Mouse (Mus musculus) stomach, embryonic 16.5 days (tissue): Measurements from ENCODE around the gene Strip2. TPM values are rescaled to one million over a fixed set of nuclear protein-coding genes. Genes with fewer than 3 reads are reported as not detected.
A peak's percentile ranks its signal among the peaks of the same experiment; 100 is the strongest.

ENCODE experiments used
- ATAC-seq: fragments of 200-750 bp; cut with Nextera tagmentation; 2 replicates; pipeline ENCODE4 v1.8.0; 2017; ENCODE audit warnings: moderate number of reproducible peaks, moderate TSS enrichment; ENCODE audit not compliant: insufficient read depth, low FRiP score
- H3K27ac ChIP-seq: fragments of 300-500 bp; sonication (generic); 2 replicates; pipeline ENCODE4 v1.5.1; 2014; ENCODE audit warnings: low read length
- H3K27me3 ChIP-seq: fragments of 300-500 bp; sonication (generic); 2 replicates; pipeline ENCODE4 v1.6.1; 2014; ENCODE audit warnings: low read length, control low read depth, mixed read lengths; ENCODE audit not compliant: control insufficient read depth, insufficient read depth
- H3K36me3 ChIP-seq: fragments of 300-500 bp; sonication (generic); 2 replicates; pipeline ENCODE4 v1.6.1; 2014; ENCODE audit warnings: low read length; ENCODE audit not compliant: control insufficient read depth, insufficient read depth
- H3K4me1 ChIP-seq: fragments of 300-500 bp; sonication (generic); 2 replicates; pipeline ENCODE4 v1.6.1; 2014; ENCODE audit warnings: low read length, control low read depth, mixed read lengths; ENCODE audit not compliant: control insufficient read depth, insufficient read depth
- H3K4me2 ChIP-seq: fragments of 300-500 bp; sonication (generic); 2 replicates; pipeline ENCODE4 v1.6.1; 2014; ENCODE audit warnings: low read depth, low read length, mixed read lengths
- H3K4me3 ChIP-seq: fragments of 300-500 bp; sonication (generic); replicated peaks from 2 replicates; pipeline ENCODE4 v1.5.1; 2014; ENCODE audit warnings: mild to moderate bottlenecking, low read length
- H3K9ac ChIP-seq: fragments of 300-500 bp; sonication (generic); 2 replicates; pipeline ENCODE4 v1.6.1; 2014; ENCODE audit warnings: low read length
- H3K9me3 ChIP-seq: fragments of 300-500 bp; sonication (generic); replicated peaks from 2 replicates; pipeline ENCODE4 v1.6.1; 2016; ENCODE audit warnings: low read length, control low read depth; ENCODE audit not compliant: control insufficient read depth
- WGBS: fragments of 180-500 bp; shearing (Covaris S2); extraction: QIAGEN DNeasy Blood & Tissue Kit; methylation state at CpG from one replicate; pipeline ENCODE4 v1.1.7; 2014; 5-methylcytosine and 5-hydroxymethylcytosine counted together
- polyA plus RNA-seq: library from polyadenylated mRNA; unstranded; fragments of >200 nt; fragmentation: Nextera tagmentation; extraction: Ambion mirVana; gene quantifications from 2 replicates; pipeline ENCODE4 v1.2.1, GENCODE M21; 2015

Strip2 gene
- polyA plus RNA-seq, 1 experiment from 2014 or later = 0.37 TPM

GRCm38 (mm10) chr6:29917383-29917720 lies 540 bp downstream of the Strip2 start:
- peak overlapping the region; percentile 69 for H3K9ac ChIP-seq
- H3K36me3 ChIP-seq = no peaks in the 10 kb centered on the region
- peak; percentile 42 for ATAC-seq
- no peaks in the 10 kb centered on the region for H3K4me1 ChIP-seq
- peaks cover 7% of the 10 kb centered on the region for H3K27me3 ChIP-seq
- H3K4me2 ChIP-seq = peak overlapping the region; percentile 97
- no peaks in the 10 kb centered on the region for H3K9me3 ChIP-seq
- H3K27ac ChIP-seq = no peak overlapping the region
- under 1% methylated on average over 21 of the region's 21 CpGs for WGBS
- peak overlapping the region; percentile 70 for H3K4me3 ChIP-seq

DNA sequence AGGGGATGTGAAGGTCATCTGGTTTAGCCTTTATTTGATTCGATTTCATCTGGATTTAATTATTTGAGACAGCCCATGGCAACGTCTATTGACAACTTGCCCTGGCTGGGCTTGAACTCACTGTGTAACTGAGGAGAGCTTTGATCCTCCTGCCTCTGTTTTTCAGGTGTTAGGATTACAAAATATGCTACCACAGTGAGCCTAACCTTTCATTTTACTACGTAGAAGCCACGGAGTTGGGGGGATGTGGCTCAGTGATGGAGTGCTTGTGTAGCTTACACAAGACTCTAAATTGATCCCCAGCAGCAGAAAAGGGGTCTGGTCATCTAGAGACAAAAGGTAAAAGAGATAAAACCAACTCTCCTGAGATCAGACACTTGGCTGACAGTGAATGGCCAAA lies 1.1 kb downstream of the Strip2 start:
- WGBS = 46% methylated on average over 4 of the region's 4 CpGs
- H3K4me1 ChIP-seq = no peaks in the 10 kb centered on the region
- no peak overlapping the region for H3K4me3 ChIP-seq

DNA sequence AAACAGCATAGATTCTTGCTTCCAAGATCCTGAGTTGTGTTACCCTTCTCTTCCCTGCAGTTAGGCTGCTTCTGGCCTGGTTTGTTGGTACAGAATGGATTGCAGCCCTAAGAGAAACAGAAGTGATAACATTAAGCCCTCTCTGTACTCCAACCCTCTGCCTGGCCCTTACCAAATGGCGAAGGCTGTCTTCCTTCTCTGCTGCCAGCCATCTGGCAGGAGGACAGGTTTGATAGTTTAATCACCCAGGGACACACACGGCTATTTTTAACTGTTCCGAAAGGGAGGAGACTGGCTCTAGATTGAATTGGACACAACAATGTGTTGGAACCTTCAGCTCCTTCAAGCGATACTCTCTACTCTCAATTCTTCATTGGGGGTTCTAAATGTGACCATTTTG lies 6.7 kb downstream of the Strip2 start:
- ATAC-seq = no peak
- WGBS = 65% methylated on average over 4 of the region's 4 CpGs
- no peaks in the 10 kb centered on the region for H3K4me1 ChIP-seq

More for the DNA sequence above, 1.1 kb downstream of the Strip2 start:
- peak overlapping the region; percentile 97; the same call in 1 of the 2 replicates for H3K4me2 ChIP-seq
- no peak for ATAC-seq
- H3K27ac ChIP-seq = no peak overlapping the region
- H3K27me3 ChIP-seq = peaks cover 7% of the 10 kb centered on the region
- H3K9ac ChIP-seq = no peak overlapping the region
- H3K36me3 ChIP-seq = no peaks in the 10 kb centered on the region
- no peaks in the 10 kb centered on the region for H3K9me3 ChIP-seq

DNA sequence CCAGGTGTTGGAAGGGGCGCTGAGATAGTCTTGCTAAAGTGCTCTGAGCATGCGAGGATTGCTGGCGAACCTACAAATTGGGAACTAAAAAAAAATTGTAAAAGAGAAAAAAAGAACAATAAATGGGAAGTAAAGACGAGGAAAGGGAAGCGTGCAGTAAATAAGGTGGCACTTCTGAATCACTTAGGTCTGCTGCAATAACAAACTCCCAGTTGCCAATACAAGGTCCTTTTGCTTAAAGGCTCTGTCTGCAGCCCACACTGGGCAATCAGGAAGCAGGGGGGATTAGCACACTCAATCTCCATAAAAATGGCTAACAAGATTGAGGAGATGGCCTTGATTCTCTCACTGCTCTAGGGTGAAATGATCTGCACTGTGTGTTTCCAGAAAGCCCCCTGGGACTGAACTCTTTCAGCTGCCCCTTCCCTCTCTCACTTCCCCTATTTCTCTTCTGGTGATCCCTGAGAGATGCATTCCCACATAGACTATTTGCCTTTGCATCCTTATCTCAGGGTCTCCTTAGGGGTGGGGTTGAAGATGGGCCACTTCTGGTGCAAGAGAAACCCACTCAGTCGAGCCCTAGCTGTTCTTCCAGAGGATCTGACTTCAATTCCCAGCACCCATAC lies 8.9 kb downstream of the Strip2 start:
- Histone ChIP-seq H3K27ac (no peak overlapping the region), H3K36me3 (no peaks in the 10 kb centered on the region), H3K4me1 (no peaks in the 10 kb centered on the region), H3K9me3 (no peaks in the 10 kb centered on the region), H3K27me3 (no peaks in the 10 kb centered on the region), H3K4me3 (no peak overlapping the region), H3K9ac (no peak overlapping the region), H3K4me2 (no peak overlapping the region)
- no peak for ATAC-seq
- WGBS = 70% methylated on average over 6 of the region's 6 CpGs

More for the DNA sequence above, 6.7 kb downstream of the Strip2 start:
- Histone ChIP-seq H3K4me3 (no peak overlapping the region), H3K9me3 (no peaks in the 10 kb centered on the region), H3K9ac (no peak overlapping the region), H3K4me2 (no peak overlapping the region), H3K36me3 (no peaks in the 10 kb centered on the region), H3K27ac (no peak overlapping the region), H3K27me3 (no peaks in the 10 kb centered on the region; the same call in 1 of the 2 replicates)

DNA sequence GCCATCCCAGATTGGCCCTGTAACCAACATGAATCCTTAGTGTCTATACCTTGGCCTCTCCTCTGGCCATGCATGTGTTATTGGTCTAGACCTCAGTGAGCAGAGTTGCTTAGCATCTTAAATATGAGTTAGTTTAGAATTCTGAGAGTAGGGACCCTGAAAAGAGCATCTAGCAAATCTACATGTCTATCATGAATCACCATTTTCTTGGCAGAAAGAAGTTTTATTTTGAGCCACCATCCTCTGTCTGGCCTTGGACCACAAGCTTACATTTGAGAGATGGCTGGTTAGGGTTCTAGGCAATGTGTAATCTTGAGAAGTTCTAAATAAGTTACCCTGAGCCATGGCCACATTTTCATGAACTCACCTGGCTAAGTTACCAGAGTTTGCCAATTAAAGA lies 13.3 kb downstream of the Strip2 start:
- no peak overlapping the region for H3K9ac ChIP-seq
- no peaks in the 10 kb centered on the region for H3K4me1 ChIP-seq
- H3K27ac ChIP-seq = no peak overlapping the region
- no peak overlapping the region for H3K4me3 ChIP-seq
- H3K36me3 ChIP-seq = no peaks in the 10 kb centered on the region
- no peak overlapping the region for H3K4me2 ChIP-seq
- no peak for ATAC-seq
- H3K27me3 ChIP-seq = no peaks in the 10 kb centered on the region
- H3K9me3 ChIP-seq = no peaks in the 10 kb centered on the region

DNA sequence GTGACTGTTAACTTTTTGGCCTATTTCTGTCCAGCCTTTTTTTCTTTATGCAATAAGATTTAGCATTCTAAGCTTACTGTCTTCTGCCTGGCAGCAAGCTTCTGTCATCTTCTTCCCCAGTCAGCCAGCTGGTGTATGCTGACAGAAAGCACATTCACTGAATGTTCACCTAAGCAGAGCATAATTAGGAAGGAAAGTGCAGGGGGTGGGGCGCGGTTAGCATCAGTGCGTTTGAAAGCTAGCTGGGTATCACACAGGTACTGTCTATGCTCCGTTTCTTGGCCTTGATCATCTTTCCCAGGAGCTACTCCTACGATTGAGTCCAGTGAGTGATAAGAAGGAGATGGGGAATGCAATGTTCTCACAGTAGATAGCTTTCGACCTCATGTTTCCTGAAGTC lies 13.9 kb downstream of the Strip2 start:
- Histone ChIP-seq H3K36me3 (no peaks in the 10 kb centered on the region), H3K4me3 (no peak overlapping the region), H3K4me1 (no peaks in the 10 kb centered on the region), H3K9me3 (no peaks in the 10 kb centered on the region), H3K27ac (no peak overlapping the region), H3K9ac (no peak overlapping the region), H3K4me2 (no peak overlapping the region), H3K27me3 (no peaks in the 10 kb centered on the region)
- no peak for ATAC-seq
- 71% methylated on average over 6 of the region's 6 CpGs for WGBS

DNA sequence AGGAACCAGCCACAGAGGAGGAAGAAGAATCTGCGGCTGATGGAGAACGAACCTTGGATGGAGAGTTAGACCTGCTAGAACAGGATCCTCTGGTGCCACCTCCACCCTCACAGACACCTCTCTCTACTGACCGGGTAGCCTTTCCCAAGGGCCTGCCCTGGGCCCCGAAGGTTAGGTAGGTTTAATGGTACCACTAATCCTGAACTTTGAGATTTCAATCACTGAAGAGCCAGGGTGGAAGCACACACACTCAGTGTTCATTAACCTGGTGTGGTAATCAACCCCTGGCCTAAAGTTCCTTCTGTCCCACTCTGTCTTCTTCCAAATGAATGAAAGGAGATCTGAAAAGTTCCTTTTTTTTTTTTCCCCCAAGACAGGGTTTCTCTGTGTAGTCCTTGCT lies 14.4 kb downstream of the Strip2 start:
- Histone ChIP-seq H3K27ac (no peak overlapping the region), H3K9me3 (no peaks in the 10 kb centered on the region), H3K27me3 (no peaks in the 10 kb centered on the region), H3K4me2 (no peak overlapping the region), H3K4me3 (no peak overlapping the region), H3K9ac (no peak overlapping the region), H3K36me3 (no peaks in the 10 kb centered on the region), H3K4me1 (no peaks in the 10 kb centered on the region)
- 85% methylated on average over 4 of the region's 4 CpGs for WGBS
- no peak for ATAC-seq

- no peak overlapping the region for H3K27ac ChIP-seq
- no peak overlapping the region for H3K4me3 ChIP-seq
- H3K4me2 ChIP-seq = no peak overlapping the region
- H3K27me3 ChIP-seq = no peaks in the 10 kb centered on the region
- no peaks in the 10 kb centered on the region for H3K36me3 ChIP-seq
- H3K4me1 ChIP-seq = no peaks in the 10 kb centered on the region
- H3K9me3 ChIP-seq = no peaks in the 10 kb centered on the region
- WGBS = 100% methylated on average over 1 of the region's 1 CpGs
- H3K9ac ChIP-seq = no peak overlapping the region
- no peak for ATAC-seq
These were observed 18.9 kb downstream of the Strip2 start for GRCm38 (mm10) chr6:29935741-29936140.

DNA sequence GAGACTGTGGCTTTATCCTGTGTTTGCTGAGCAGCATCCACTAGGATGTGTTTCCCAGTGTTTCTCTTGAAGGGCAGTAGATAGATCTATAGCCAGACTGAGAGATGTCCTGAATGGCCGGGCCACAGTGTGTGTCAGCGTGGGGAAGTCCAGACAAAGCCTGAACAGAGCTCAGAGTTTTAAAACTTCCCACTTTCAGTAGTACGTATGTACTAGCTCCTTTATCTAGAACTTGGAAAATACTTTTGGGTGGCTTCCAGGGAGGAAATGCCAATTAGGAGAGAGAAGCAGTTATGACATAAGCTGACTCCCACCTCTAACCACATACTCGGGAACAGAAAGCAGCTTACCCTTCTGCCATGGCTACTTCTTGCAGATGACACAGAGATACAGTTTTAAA lies 23.6 kb downstream of the Strip2 start:
- WGBS = 60% methylated on average over 4 of the region's 4 CpGs
- no peaks in the 10 kb centered on the region for H3K9me3 ChIP-seq
- no peak overlapping the region for H3K4me3 ChIP-seq
- ATAC-seq = no peak
- no peaks in the 10 kb centered on the region for H3K36me3 ChIP-seq
- H3K4me1 ChIP-seq = no peaks in the 10 kb centered on the region
- no peak overlapping the region for H3K27ac ChIP-seq
- no peaks in the 10 kb centered on the region for H3K27me3 ChIP-seq
- no peak overlapping the region for H3K9ac ChIP-seq
- H3K4me2 ChIP-seq = no peak overlapping the region

DNA sequence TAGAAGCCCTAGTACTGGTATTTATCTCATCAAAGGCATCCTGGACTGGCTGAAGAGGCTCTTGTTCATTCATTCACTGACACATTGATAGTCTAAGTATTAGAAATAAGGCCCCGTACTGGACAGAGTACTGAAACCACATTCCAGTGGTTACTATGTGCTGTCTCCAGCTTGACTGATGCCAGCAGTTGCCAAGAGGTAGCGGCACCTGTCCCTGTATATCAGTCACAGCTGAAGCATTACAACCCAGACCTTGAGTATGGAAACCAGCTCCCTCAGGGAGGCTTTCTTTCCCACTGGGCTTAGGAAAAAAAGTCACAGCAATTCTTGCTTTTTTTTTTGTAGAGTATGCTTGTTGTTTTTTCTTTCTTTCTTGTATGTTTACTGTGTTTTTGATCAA lies 24.2 kb downstream of the Strip2 start:
- ATAC-seq = no peak
- H3K4me3 ChIP-seq = no peak overlapping the region
- H3K4me1 ChIP-seq = no peaks in the 10 kb centered on the region
- H3K27me3 ChIP-seq = no peaks in the 10 kb centered on the region
- H3K36me3 ChIP-seq = no peaks in the 10 kb centered on the region
- no peak overlapping the region for H3K9ac ChIP-seq
- H3K4me2 ChIP-seq = no peak overlapping the region
- no peak overlapping the region for H3K27ac ChIP-seq
- H3K9me3 ChIP-seq = no peaks in the 10 kb centered on the region
- WGBS = 83% methylated on average over 2 of the region's 2 CpGs
